Mouse (Mus musculus) Muller cell, postnatal 12 days (primary cell): ENCODE results near the gene Hspb9.

Experiments
- DNase-seq: peaks from one replicate; pipeline ENCODE4 v3.0.0-alpha.2; 2015; ENCODE audit errors: inconsistent ontology term

Hspb9 gene

DNA sequence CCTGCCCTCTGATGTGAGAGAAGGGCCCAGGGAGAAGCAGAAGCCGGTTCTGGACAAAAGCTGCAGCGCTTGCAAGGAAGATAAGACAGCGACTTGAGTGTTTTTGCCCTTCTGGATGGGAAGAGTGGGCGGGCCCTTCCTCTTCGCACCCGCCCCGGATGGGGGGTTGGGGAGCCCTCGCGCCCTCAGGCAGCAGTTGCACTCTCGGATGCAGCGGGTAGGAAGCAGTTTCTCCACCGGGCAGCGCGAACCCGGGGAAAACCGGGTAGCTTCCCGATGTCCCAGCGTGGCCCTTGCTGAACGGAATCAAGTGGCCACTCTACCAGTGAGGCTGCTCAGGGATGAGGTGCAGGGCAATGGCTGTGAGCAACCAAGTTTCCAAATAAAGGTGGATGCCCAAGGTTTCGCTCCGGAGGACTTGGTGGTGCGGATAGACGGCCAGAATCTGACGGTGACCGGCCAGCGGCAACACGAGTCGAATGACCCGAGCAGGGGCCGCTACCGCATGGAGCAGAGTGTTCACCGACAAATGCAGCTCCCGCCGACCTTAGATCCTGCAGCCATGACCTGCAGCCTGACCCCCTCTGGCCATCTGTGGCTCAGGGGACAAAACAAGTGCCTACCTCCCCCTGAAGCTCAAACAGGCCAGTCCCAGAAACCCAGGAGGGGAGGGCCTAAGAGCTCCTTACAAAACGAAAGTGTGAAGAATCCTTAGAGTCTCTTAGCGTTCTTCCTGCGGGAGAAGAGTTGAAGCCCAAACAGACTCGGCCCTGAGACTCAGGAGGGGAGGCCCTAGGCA lies at the start of gene Hspb9:
Hspb9 (plus strand) TSS at position 116 of the 799 bp plus-strand sequence.
- DNase-seq, result no peak

DNA sequence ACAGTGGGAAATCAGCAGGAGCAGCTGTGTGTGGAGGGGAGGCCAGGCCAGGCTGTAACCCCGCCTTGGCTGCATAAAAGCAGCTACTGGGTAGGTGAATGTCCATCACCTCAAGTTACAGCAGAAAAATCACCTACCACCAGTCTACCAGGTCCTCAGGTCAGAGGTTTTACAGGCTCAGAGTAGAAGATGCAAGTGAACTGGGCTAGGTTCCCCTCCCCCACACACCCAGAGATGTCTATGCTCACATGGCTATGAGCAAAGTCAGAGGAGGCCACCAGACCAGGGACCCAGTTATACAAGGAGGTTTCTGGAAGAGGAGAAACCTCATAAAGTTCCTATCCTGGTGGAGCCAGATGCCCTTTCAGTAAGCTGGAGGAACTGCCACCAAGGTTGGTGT lies 42.6 kb upstream of the Hspb9 start:
- no peak for DNase-seq

DNA sequence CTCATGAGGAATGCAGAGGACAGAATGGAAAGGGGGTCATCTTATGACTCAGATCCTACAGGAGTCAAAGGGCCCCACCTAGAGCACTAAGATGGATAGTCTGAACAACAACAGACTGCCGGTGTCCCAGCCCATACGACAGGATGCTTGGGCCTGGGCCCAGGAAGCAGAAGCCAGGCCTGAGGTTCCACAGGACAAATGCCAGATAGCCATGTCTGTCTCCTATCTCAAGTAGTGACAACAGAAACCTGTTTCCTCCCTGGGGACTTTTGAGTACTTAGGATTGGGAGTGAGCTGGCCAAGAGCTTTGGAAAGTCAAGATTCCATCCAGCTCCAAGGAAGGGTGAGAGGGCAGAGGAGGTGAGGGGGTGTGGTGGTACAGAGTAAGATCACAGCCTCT lies 41.7 kb upstream of the Hspb9 start:
- DNase-seq, result no peak

DNA sequence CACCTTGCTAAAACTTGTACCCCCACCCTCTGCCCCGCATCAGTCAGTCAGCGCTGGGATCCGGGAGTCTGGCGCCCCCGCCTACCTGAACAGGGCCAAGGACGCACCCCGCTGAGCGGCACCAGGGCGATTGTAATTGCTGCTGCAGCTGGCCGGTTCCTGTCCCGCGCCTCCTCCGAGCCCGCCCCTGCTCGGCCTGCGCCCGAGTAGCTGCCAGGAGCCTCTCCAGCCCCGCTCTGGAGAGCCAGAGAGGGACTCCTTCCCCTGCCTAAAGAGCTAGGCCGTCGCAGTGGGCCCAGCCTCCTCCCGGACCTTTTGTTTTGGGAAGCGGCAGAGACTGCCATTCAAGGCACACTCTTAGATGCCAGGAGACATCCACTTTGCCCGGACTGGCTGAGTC lies 40.5 kb upstream of the Hspb9 start:
- DNase-seq, result peak; percentile 61

DNA sequence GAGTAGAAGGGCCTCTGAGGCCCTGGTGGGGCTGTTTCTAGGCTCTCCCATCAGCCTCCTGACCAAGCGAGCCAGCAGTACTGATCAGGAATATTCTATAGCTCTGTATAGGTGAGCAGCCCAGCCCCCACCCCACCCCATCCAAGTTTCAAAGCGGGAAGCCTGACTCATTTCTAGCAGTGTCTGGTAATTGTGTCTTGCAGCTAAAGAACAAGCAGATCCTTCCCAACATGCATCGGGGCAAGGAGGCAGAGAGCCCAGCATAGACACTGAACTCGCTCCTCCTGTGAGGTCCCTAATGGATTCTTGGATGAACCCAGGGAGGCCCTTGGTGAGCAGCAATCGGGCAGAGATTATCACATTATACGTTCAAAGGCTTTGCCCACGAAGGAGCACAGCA lies 35.8 kb upstream of the Hspb9 start:
- no peak for DNase-seq

DNA sequence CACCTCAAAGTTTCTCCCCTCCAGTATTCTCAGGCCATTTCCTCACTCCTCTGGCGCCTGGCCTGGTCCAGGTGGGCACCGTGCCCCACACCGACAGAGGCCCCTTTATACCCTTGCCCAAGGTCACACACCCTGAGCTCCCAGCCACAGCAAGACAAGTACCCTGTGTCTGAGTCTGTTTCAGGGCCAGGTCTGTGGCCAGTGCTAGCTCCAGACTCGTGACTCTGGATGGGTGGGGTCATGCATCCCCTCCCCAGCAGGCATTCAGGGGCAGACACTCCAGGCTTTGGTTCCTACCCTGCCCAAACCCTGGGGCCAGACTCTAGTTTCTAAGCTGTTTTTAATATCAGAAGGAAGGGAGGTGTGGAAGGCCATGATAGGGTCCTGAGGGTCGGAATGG lies 31.8 kb upstream of the Hspb9 start:
- DNase-seq, result no peak

DNA sequence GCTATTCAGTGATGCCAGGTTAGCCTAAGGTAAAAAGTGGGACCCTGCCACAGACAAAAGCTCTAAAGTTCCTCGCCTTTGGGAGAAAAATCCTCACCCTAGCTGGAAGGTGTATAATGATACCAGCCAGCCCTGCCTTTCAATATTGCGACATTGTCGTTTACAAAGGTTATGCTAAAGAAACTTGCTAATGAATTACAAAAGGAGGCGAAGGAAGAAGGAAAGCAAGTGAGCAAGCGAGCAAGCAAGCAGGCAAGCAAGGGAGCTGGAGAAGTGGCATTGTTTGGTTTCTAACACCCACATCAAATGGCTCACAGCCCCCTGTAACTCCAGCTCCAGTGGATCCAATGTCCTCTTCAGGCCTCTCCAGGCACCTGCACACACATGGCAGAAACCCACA lies 31.1 kb upstream of the Hspb9 start:
- no peak for DNase-seq

DNA sequence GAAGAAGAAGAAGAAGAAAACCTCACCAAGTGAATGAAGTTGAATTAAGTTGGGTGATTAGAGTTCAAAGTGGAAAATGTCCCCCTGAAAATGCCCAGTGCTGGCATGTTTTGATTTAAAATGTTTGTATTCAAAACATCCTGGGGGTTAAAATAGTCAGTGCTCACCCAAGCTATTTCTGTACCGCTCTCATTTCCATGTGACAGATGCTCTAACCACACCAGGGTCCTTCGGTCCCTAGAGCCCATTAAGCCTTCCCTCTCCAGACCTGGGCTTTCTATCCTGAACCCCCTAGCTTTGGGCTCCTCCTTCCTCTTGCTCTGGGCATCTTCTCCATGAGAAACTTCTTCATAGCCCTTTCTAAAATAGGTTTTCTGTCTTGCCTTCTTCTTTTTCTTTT lies 29.6 kb upstream of the Hspb9 start:
- DNase-seq, result no peak

DNA sequence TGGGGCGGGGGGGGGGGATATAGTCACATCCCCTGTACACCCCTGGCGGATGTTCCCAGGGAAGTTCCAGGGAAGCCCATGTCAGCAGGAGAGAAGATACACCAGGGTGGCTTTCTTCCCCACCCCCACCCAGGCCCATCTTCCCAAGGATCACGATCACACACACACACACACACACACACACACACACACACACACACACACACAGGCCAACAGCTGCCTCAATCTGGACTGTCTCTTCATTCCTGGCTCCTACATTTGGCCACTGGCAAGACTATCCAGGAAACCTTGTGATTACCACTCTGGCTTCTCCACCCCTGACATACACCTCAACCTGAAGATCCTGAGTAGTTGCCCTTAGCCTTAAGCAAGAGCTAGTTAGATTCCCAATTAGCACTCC lies 28.3 kb upstream of the Hspb9 start:
- DNase-seq, result no peak

DNA sequence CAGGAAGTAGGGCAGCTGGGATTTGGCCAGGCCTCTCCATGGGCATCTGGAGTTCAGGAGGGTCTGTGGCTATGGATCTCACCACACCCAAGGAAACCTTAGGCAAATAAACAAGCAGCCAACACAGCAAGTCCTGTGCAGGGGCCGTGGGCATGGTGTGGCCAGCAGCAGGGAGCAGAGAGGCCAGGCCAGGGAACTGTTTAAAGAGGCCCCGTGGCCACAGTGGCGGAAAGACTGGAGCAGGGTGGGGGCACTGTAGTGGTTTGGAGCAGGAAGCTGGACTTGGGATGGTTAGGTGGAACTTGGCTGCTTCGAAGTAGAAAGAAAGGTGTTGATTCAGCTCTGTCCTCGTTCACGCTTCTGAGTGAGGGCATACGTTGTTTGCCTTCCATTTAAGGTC lies 26.4 kb upstream of the Hspb9 start:
- DNase-seq, result no peak

DNA sequence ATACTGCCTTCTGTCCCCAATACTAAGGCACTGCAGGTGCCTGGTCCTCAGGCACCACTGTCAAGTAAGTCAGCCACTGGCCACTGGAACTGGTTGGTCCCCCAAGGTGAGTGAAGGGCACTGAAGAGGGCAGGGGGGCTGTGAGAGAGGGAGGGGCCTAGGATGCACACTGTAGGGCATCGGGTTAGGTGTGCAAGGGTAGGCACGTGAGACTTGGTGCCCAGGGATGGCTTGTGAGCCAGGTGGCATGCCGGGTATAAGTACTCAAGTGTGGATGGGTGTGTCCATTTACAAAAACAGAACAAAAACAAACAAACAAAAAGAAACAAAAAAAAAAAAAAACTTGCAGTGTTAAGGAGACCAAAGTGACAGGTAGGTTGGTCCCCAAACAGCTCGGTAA lies 25.2 kb upstream of the Hspb9 start:
- no peak for DNase-seq

DNA sequence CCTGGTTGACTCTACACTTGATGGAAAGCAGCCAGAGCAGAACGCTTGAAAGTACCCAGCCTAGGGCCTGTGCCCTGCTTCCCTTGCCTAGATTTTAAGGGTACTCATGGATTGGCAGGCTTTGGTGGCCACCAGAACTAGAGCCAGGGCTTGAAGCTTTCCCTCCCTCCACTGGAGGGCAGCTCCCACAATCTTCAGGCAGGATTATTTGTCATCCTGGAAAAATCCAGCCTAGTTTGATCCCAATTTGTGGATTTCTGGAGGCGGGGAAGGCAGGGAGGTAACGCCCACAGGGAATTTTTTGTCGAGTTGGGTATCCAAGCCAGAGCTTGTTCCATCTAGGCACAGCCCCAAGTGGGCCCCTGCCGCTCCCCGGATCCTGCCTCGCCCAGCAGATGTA lies 23.3 kb upstream of the Hspb9 start:
- DNase-seq, result no peak

DNA sequence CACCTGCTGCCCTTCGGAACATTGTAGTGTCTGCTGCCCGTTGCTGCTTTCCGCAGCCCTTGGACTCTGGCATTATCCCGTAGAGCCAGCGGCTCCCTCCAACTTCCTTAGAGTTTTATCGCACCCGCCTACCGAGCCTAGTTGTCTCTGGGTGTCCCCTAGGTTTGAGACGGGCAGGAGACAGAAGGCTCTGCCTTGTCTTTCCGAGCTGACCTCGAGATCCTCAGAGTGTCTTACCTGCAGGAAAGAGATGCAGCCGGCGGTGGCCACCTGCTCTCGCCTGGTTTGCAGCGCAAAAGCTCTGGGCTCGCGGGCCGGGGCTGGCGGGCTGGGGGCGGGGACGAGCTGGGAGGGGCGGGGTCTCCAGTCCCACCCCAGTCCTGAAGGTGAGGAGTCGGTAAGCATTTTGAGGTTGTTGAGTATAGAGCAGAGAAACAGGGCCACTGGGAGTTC lies 21.5 kb upstream of the Hspb9 start, which contains the start of gene Zfp385c:
Zfp385c (minus strand) TSS at position 292 of the 453 bp plus-strand sequence.
- DNase-seq, result no peak

DNA sequence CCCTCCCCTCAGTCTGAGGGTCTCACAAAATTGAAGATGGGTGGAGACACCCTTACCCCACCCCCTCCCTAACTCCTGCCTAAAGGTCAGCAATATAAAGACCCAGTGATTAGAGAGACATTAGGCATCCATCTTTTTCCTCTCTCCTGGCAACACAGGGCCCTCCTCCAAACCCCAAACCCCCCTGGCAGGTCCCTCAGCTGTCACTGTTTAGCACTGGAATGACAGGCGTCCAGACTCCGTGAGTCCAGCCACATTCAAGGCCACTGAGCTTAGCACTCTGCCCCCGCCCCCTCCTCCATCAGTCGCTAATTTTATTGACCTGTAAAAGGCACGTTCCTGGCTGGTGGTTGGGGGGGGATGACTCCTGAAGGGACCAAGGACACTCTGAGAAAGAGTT lies 20.5 kb upstream of the Hspb9 start:
- DNase-seq, result no peak

DNA sequence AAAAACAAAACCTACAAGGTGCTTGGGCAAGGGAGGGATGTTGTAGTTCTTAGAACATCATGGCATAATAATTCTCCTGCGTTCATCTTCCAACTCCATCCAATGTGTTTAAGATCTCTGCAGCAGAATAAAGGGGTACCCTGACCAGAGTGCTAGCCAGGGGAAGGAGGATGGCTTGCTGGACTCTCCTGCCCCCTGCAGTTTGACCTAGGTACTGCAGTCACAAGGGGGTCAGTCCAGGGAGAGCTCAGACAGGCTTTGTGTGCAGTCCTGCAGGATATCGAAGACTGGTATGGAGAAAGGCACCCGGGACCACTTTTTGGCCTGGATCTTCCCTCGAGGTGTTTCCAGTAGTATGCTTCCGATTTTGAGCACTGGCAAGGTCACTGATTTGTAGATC lies 18.7 kb upstream of the Hspb9 start:
- peak; percentile 51 for DNase-seq

DNA sequence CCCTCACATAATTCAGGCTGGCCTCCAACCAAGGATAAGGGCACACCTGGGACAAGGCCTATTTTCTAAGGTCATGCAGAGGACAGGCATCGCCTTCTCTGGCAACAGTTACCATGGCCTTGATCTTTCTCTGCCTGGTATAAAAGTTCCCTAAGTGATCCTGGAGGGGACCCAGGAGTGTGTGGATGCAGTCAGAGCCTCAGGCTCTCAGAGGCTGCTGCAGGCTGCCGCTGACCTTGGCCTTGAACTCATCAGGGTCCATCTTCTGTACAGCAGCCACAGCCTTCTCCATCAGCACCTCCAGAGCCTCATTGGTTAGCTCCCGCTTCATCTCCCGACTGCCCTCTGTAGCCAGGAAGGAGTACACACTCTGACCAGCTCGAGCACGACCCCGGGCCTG lies 15.7 kb upstream of the Hspb9 start:
- no peak for DNase-seq

DNA sequence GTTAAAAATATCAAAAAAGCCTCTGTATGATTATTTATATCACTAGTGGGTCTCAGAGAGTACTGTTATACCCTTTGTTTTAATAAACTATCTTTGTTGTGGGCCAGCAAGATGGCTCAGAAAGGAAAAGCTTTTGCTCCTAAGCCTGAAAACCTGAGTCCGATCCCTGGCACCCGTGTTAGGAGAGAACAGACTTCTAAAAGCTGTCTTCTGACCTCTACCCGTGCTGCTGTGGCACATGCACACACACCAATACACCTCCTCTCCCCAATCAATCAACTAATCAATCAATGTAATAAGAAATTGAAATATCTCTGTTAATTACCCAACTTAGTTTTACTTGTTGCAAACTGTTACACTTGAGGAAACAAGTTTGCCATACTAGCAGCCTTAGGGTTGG lies 12.9 kb upstream of the Hspb9 start:
- no peak for DNase-seq

DNA sequence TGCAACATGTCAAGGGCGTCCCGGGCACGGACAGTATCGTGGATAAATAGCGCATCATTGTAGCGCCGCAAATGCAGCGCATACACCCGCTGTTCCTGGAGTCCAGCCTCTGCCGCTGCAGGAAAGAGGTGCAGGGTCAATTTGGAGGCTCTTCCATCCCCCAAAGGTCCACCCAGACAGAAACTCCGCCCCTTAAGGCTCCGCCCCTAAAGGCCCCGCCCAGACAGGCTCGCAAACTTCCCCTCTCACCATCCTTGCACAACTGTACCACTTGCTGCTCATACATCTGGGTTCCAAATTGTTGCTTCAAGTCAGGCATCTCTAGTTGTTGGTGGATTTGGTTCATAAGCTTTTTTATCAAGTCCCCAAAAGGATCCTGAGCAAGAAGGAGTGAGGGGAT lies 12.3 kb upstream of the Hspb9 start:
- peak; percentile 33 for DNase-seq

DNA sequence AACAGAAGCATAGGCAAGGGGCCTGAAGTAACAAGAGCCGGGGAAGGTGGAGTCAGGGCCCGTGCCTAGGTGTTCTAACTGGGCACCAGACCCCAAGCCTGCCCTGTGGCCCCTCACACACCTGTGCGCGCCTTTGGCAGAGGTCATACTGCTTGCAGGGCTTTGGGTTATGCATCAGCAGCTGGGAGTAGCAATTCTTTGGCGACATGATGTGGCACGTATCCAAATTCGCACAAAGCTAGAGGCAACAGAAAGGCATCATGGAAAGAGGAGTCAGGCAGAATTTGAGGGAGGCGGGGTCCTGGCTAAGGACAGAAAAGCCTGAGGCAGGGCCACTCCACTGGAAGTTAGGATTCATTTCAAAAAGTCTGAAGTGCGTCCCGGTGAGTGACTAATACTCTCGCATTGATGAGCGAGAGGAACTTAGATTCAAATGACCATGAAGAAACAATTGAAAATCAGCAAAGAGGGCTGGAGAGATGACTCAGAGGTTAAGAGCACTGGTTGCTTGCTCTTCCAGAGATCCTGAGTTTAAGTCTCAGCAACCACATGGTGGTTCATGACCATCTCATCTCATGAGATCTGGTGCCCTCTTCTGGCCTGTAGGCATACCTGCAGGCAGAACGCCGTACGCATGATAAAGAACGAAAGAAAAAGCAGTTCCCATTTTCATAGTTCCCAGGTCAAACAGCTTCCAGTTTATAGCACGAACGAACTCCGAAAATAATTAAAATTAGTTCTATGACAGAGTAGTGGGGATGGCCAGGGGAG lies 11.4 kb upstream of the Hspb9 start:
- peak; percentile 90 for DNase-seq

DNA sequence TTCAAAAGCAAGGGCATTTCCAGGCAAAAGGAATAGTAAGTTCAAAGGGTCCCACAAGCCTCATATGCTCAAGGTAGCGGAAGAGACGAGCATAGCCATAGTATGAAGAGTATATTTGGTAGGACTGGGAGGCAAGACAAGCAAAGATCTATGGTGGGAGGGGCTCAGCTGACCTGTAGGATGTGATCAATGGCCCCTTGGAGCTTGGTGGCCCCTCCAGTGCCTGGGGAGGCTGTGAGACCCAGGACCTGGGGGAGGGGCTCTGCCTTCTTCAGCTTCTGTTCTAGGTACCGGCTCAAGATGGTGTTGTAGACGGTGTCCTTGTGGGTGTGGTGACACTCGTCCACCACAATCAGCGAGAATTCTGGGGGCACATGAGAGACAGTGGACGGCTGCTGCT lies 10.7 kb upstream of the Hspb9 start:
- no peak for DNase-seq

DNA sequence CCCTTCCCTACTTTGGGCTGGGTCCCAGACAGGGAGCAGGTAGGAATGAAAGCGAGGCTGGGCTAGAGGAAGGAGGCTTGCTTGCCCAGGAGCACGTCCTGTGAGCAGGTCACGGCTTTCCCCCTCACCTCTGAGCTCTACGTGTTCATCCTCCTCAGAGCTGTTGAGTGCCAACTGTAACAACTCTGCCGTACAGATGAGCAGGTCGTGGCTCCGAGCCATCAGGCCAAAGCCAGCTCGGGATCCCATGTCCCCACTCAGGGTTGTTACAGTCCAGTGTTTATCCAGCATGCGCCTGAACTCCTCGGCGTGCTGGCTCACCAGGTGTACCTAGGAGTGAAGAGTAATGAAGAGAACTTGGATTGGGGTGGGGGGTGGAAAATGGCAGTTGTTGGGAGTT lies 10.3 kb upstream of the Hspb9 start:
- no peak for DNase-seq

DNA sequence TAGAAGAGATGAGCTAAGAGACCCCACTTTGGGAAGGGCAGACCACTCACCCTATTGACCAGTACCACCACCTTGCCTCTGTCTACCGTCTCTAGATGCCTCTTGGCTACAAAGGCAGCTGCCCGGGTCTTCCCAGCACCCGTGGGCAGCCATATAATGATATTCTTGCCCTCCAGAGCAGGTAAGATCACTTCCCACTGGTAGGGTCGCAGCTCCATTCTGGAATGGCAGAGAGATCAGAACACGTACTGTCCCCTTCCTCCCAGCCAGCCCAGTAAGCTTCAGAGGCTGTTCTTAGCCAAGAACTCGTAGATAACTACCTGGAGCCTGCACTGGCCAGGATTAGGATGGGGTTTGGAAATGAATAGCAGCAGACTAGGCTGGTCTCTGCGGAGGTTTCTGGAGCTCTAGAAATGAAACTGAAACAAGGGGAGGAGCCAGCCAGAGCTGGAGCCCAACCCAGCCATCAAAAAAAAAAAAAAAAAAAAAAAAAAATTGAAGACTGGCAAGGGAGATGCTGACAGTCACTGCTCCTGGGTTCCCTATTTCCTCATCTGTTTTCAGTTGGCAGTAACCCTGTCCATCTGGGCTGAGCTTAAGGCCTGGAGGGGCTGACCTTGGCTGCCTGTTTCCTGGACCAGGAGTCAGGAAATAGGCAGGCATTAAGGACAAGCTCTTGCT lies 9.7 kb upstream of the Hspb9 start, which contains the start of gene Dhx58:
Dhx58 (minus strand) TSS at position 421 of the 681 bp plus-strand sequence.
- peak; percentile 47 for DNase-seq
